Mouse (Mus musculus) NIH3T3 (cell line): ENCODE data around the gene Cog1.

Experiments
- DNase-seq: peaks from one replicate; pipeline ENCODE4 v3.0.0-alpha.2; 2012; ENCODE audit warnings: low read depth

The Cog1 gene

DNA sequence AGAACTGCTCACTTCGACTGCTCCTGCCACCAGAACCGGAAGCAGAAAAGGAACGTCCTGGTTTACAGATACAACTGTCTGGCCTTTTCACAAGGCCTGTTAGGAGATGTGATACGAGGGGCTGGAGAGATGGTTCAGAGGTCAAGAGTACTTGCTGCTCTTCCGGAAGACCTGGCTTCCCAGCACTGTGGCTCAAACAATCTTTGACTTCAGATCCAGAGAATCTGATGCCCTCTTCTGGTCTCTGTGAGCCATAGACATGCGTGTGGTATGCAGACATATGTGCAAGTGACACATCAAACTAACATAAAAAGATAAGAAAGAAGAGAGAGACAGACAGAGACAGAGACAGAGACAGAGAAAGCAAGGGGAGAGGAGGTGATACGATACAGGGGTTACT is 16.7 kb upstream of the Cog1 start:
- DNase-seq, result no peak

DNA sequence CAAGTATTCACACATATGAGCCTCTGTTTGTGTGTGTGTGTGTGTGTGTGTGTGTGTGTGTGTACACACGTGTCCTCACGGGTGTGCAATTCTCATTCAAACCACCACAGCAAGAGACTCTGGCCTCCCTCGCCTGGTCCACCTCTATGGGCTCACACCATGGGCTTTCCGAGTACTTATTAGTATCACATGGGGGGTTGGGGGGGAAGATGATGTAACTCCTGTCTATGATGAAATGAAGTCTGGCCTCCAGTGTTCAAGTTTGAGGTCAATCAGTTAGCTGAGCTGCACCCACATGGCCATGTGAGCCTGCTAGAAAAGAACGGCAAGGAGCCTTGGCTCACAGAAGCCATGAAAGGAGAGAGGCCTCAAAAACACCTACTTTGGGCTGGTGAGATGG is 15.6 kb upstream of the Cog1 start:
- peak; percentile 33 for DNase-seq

DNA sequence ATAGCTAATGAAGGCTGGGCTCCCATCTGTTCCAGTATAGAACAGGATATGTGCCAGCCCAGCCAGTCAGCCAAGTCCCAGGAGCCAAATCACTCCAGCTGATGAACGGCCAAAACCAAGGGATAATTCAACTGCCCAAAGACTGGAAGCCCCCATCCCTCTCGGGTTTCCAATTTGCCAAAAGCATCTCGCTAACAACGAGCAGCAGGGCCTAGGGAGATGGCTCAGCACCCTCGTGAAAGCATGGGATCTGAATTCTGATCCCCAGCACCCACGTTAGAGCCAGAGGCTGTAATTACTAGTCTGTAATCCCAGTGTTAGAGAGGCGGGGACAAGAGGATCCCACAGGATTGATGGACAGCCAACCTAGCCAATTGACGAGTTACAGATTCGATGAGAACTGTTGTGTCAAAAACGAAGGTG is 14.3 kb upstream of the Cog1 start:
- peak; percentile 39 for DNase-seq

DNA sequence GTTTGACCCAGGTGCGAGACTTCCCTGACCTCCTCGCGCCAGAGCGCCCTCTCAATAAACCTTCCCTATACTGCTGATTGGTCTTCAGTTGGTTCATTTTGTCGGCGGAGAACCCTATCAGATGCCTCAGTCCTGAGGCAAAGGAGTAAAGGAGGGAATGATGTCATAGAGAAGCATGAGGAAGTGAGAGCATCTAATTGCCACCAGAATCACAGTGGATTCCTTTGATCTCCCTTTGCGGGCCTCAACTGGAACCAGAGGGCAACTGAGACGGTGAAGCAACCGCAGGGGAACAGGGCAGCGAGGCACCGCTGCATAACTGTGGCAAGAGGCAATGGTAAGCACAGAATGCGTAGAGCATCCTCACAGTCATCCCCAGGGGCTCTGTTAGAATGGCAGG is 10.3 kb upstream of the Cog1 start:
- no peak for DNase-seq

DNA sequence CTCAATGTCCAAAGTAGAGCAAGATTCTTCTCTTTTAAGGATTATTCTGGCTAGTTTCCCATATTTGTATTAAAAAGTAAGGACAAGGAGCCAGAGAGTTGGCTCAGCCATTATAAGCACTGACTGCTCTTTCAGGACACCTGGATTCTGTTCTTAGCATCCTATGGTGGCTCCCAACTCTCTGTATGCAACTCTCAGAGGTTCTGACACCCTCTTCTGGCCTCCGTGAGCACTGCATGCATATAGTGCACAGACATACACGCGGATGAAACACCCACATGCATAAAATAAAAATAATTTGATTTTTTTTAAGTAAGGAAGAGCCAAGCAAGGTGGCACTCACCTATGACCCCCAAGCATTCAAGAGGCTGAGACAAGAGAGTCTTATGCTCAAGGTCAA is 3.8 kb upstream of the Cog1 start:
- DNase-seq, result no peak

DNA sequence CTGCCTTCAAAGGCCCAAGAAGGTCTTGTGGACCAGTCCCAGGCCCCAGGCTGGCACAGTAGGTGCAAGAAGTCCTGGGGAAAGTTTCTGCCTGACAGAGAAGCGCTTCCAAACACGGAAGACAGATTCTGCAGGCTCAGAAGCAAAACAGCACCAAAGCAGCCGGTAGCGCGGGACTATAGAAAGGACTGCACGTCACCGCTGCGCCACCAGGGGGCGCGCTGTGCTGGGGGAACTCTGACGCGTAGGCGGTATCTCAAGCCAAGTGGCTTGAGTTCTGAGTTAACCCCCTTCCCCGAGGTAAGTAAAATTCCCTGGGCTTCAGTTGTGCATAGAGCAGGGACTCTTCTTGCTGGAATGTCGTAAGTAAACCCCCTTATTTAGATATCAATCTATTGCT is 817 bp upstream of the Cog1 start:
- peak; percentile 94 for DNase-seq

DNA sequence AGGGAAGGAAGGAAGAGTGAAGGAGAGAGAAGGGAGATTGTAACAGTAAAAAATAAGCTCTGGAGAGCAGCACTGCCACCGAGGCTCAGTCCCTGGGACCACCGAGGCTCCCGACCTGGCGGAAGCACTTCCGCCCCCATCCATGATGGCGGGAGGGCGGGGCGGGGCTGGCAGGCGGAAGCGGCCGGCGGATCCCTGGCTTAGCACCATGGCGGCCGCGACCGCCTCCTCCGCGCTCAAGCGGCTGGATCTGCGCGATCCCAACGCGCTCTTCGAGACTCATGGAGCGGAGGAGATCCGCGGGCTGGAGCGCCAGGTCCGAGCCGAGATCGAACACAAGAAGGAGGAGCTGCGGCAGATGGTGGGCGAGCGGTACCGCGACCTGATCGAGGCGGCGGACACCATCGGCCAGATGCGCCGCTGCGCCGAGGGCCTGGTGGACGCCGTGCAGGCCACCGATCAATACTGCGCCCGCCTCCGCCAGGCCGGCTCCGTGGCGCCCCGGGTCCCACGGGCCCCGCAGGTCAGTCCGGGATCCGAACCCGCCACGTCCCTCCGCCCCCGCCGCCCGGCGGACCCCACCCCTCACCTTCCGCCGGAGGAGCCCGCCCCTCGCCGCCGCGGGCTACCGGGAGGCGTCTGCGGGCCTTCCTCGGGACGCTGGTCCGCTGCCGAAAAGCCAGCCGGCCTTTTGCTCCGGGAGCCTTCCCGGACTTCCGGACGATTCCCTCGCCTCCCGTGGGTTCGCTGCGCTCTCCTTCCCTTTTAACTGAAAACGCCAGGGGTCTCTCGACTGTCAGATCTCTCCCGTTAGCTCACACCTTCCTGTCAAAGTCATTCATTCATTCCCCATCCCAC is 613 bp downstream of the Cog1 start, which contains the start of gene Slc39a11:
TSS of gene Slc39a11 (minus strand) at position 727 of the 858 bp plus-strand sequence.
- peak; percentile 90 for DNase-seq

DNA sequence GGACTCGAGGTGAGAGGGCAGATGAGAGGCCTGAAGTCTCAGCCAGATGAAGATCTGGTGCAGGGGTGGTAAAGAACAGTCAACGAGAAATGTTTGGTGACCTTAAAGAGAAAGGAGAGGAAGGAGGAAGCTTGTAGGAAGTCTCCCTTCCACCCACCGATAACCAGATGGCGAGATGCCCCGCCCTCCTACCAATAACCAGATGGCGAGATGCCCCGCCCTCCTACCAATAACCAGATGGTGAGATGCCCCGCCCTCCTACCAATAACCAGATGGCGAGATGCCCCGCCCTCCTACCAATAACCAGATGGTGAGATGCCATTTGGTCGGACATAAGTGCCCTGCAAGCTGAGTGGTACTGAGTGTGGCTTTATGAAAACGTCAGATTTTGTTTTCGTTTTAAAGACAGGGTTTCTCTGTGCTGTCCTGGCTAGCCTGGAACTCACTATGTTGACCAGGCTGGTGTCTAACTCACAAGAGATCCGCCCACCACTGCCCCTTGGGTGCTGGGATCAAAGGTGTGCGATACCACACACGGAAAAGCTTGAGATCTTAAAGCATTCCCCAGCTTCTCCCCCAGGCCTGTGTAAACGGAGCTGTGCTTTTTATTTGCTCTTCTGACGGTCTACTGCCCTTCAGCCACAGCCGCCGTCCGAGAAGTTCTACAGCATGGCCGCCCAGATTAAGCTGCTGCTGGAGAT is 2.4 kb downstream of the Cog1 start:
- DNase-seq, result no peak

DNA sequence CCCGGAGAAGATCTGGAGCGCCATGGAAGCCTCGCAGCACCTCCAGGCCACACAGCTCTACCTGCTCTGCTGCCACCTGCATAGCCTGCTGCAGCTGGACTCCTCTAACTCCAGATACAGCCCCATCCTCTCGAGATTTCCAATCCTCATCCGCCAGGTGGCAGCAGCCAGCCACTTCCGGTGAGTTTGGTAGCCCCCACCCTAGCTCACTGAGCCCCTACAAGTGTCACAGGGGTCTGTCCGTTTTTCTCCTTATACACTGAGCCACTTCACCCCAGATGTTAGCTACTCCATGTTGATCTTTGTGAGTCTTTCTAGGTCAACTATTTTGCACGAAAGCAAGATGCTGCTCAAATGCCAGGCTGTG is 2.9 kb downstream of the Cog1 start:
- peak; percentile 25 for DNase-seq

DNA sequence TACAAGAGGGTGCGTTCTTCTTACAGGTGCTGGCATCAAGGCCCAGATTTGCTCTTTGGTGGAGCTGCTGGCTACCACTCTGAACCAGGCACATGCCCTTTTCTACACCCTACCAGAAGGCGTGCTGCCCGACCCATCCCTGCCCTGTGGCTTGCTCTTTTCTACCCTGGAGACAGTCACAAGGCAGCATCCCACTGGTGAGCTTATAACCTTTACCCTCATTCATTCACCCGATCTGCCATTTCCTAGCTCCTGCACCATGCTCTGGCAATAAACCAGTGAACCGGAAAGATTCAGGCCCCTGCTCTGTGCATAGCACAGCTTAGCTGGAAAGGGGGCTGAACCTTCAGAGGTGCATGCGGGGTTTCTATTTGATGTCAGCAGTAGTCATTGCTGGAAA is 3.5 kb downstream of the Cog1 start:
- DNase-seq, result no peak

DNA sequence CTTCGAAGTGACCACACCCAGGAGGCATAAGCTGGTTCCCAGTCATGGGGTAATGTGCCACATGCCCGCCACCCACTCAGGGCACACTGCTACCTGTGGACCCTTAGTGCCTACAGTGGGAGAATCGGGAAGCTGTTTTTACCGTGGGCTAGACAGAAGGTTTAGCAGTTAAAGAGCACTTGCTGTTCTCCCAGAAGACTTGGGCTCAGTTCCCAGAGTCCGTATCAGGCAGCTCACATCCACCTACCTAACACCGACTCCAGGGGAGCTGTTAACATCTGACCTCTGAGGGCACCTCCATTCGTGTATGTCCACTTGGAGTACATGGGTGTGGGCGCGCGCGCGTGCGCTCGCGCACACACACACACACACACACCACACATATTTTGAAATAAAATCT is 5.1 kb downstream of the Cog1 start:
- DNase-seq, result no peak

DNA sequence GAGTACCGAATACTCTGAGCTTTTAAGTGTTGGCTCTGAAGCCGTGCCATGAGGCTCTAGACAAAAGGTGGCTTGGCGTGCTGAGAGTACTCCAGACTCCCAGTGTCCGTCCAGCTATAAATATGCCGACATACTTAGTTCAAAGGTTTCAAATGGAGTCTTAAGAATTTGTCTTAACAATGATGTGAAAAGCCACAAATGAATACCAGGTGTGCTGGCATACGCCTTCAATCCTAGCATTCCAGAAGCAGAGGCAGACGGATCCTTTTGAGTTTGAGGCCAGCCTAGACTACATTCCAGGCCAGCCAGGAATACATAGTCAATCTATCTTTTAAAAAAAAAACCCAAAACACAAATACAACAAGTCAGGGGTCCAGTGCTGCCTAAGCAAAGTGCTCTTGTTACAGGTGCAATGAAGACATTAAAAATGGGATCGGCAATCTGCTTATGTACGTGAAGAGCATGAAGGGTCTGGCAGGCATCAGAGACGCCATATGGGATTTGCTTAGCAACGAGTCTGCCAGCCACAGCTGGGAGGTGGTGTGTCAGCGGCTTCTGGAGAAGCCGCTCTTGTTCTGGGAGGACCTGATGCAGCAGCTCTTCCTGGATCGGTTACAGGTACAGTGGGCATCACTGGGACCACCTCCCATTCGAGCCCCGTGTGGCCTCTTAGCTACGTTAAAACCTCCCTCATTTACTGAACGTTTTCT is 5.7 kb downstream of the Cog1 start:
- peak; percentile 74 for DNase-seq

DNA sequence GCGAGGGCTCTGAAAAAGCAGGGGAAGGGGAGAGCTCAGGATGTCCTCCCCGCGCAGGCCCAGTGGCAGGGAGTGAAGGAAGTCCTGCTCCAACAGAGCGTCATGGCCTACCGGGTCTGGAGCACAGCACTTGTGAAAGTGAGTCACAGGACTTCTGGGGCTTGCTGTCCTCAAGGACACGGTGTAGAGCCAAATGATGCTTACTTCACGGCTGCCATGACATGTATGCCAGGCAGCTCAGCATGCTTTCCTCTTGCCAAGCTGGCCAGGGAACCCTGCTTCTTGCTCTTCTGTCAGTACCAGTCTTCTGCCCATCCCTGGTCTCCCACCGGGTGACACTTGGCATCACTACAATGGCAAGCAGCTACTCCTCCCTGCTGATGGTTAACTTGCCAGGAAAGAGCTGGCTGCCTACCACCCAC is 7.6 kb downstream of the Cog1 start:
- no peak for DNase-seq

DNA sequence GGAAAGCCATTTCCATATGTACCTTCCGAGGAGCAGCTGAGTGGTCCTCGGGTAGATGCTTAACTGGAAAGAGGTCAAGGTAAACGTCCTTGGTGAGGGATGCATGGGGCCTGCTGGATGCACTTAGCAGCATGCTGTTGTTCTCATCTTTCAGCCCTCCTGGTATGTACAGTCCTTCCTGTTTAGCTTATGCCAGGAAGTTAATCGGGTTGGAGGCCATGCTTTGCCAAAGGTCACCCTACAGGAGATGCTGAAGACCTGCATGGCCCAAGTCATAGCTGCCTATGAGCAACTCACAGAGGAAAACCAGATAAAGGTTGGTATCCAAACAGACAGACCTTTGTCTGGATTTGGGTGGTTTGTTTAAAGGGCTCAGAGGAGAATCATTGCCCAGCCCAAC is 8.3 kb downstream of the Cog1 start:
- no peak for DNase-seq

DNA sequence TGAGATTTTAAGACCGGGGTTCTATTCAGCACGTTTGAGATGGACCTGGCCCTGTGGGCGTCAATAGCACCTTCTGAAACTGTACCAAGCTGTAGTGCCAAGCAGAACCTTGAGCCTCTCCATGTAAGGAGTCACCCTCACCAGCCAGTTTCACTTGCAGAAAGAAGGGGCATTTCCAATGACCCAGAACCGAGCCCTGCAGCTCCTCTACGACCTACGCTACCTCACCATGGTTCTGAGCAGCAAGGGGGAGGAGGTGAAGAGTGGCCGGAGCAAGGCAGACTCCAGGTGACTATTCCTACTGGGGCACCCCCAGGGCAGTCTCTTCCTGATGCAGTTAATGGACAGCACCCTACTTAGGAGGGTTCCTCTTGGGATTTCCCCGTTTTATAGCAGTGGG is 9.3 kb downstream of the Cog1 start:
- no peak for DNase-seq

DNA sequence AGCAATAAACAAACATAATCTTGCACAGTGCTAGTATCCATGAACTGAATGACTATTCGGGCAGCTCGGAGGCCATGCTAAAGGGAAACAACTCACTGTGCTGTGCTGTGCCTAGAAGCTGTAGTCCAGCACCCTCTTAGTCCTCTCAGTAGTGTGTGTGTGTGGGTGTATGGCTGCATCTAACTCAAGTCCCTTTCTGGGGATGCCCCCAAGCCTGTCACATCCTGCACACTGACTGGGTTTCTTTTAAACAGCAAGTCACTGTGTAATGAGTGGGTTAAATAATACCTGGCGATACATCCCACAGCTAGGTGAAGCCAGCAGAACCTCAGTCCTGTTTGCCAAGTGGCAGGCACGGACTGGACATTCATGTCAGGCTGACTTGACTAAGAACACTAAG is 9.8 kb downstream of the Cog1 start:
- no peak for DNase-seq

DNA sequence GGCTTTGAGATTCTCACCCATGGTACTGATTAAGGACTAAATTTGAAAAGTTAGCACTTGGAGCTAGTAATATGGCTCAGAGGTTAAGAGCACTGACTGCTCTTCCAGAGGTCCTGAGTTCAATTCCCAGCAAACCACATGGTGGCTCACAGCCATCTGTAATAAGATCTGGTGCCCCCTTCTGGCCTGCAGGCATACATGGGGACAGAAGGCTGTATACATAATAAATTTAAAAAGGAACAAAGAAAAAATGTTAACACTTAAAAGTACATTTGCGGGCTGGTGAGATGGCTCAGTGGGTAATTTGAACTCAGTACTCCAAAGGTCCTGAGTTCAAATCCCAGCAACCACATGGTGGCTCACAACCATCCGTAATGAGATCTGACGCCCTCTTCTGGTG is 11.2 kb downstream of the Cog1 start:
- peak; percentile 32 for DNase-seq

DNA sequence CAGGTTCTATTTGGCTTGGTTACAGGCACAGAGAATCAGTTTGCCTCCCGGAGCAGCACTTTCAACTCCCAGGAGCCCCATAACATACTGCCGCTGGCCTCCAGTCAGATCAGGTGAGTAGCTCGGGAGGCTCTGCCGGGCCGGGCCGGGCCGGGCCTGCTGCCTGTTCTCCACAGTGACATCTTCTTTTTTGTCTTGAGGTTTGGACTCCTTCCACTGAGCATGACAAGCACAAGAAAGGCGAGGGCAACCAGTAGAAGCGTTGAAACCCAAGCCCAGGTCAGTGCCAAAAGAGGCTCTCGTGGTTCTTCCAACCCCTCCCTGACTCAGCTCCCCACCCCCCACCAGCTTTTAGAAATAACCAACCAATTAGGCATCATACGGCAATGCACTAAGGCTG is 12.0 kb downstream of the Cog1 start:
- DNase-seq, result peak; percentile 17

DNA sequence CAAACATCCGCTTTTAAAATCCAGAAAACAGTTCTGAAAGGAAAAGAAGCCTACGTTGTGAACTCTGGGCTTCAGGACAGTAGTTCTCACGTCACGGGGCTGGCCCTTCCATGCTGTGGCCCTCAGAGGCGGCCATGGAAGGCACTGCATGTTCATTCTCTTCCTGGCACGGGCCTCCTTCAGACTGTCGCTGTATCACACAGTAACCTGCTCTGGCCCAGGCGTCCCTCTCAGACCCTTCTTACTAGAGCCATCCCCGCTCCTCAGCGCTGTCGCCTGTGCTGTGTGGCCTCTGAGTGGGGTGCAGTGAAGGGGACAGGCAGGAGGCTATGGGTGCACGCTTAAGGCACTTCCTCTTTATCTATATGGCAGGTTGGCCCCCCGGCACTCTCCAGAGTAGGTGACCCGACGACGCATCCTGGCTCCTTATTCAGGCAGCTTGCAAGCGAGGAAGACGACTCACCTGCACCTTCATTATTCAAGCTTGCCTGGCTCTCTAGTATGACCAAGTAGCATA is 12.9 kb downstream of the Cog1 start:
- no peak for DNase-seq

DNA sequence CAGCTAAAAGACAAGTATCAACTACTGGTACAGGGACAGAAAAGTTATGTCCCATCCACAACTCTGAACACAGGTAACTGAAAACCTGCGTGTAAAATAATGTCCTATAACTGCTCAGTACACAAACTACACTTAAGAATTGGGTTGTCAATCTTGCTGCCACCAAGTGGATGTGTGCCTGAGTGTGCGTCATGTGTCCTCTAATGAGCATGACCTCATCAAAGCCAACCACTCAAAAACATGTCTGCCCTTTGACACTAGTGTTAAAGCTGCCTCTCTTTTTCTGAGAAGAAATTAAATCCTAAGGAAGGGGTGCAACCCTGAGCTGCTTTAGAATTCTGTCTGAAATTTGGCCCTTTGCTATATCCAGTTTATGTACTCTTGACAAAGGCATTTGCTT is 15.3 kb downstream of the Cog1 start:
- DNase-seq, result no peak

DNA sequence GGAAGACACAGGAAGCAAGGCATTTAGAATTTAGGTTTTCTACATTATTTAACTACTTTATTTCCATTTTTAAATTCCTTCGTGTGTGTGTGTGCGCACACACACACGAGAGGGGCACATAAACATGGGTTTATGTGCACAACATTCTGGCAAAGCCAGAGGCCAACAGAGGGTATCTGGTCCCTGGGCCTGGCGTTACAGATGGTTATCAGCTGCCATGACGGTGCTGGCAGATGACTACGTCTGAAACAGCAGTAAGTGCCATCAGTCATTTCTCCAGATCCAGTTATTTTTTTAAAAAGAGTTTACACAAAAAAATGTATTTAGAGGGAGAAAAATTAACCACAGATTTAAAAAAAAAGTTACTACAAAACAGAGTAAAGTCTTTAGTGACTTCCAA is 17.2 kb downstream of the Cog1 start:
- DNase-seq, result no peak

DNA sequence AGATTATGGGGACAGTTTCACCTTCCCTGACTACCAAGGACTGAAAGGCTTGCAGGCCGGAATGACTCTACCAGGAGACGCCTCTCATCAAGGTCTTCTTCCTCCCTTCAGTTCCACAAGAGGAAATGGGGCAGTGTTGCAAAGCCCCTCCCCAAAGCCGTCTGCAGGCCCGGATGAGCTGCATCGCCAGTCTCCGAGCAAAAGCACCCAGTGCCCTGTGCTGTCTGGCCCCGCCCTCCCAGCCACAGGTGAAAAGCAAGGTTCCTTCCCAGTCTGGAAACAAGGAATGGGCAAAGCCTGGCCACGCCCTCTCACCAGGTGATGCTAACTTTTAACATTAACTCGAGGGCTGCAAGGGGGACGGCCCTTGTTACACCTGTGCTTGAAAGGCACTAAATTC is 17.7 kb downstream of the Cog1 start:
- DNase-seq, result no peak

DNA sequence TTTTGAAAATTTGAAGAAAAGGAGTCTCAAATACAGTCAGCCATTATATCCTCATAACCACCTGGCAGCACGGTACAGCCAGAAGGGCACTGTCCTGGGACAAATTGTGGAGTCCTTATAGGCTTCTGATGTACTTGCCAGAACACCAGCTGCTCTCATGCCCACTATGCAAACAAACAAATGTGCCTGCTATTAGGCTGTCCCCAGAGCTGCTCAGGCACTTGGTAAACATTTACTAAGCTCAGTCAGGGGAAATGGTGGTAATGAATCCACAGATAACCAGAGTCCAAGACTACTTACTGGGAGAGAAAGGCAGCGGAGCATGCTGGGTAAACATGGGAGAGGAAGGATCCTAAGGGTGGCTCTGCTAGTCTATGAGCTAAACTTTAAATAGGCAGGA is 18.2 kb downstream of the Cog1 start:
- no peak for DNase-seq
